12 mouse cellular contexts compared by ENCODE assay signal in the genomic region with DNA sequence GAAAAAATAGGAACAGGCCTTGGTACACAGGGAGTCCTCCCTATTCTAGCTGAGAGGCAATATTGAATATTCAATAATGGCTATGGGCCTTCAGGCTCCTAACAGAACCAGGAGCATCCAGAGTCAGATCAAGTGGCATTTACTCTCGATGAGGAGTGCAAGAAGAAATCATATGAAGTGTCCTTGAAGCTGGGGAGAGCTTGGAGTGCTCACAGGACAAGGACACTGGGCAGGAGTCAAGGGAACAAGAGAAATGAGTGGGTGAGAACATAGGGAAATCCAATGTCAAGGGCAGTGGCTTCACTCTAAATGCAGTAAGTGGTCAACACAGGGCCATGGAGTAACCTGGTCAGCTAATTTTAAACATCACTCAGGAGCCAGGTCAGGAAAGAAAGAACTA.
"Had no signal": no experiment of that assay in that cellular context is flagged by ENCODE, and none has a peak within 500 bp of the region (broad histone marks: within the 10 kb centered on the region; RNA-seq: fewer than 3 reads in every experiment).

No protein-coding gene starts in this region.

- DNase-seq: cerebellum, postnatal 14 days; cerebellum, postnatal 25 days; cerebellum, postnatal 36 days; embryo, embryonic 11 days; forebrain, postnatal 0 days; gastrocnemius, adult 2 months; gastrocnemius, postnatal 10 days; gastrocnemius, postnatal 14 days; gastrocnemius, postnatal 25 days; gastrocnemius, postnatal 36 days; heart, adult 18-20 months; heart, adult 2 months had no signal
